Mouse (Mus musculus): ENCODE data around the gene Pgrmc2. TPM values are rescaled to one million over a fixed set of nuclear protein-coding genes. Genes with fewer than 3 reads are reported as not detected.

Pgrmc2 gene
- polyA plus RNA-seq, 1 experiment from 2014 or later, result 17.1 TPM

DNA sequence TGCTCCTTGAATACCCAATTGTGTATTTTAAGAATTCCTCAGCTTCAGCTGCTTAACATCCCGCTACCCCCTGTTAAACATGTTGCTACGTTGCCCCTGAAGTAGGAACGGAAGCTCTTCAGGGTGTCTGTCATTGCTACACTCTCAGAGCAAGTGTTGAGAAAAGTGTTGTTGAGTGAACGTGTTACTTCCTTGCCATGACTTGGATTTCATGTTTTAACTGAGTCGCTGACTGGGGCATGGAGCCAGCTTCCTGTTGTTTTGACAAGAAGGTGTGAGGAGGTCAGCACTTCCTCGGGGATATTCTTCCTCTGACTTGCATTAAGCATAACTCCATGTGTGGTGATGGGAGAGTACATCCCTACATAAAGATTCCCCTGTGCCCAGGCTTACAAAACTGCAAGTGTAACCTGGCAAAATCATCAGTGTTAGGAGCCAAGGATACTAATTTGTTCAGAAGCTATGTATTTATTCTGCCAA is 25.5 kb upstream of the Pgrmc2 start:
- no peak for DNase-seq
- Histone ChIP-seq H3K4me2 (ENCODE audit: low read depth, low read length) (no peak overlapping the region), H3K36me3 (replicated peaks; ENCODE audit: insufficient read depth, low read length) (no peaks in the 10 kb centered on the region), H3K9ac (replicated peaks) (no peak overlapping the region), H3K27me3 (ENCODE audit: insufficient read depth, low read length) (no peaks in the 10 kb centered on the region), H3K4me1 (ENCODE audit: insufficient read depth) (0 out of 2 replicates have a peak, but pooled peaks cover 3% of the 10 kb centered on the region), H3K27ac (ENCODE audit: low read depth) (no peak overlapping the region), H3K4me3 (ENCODE audit: low read depth, low read length) (no peak overlapping the region), H3K9me3 (ENCODE audit: low read length) (no peaks in the 10 kb centered on the region)
- WGBS (ENCODE audit: insufficient replicate concordance), result 39% methylated on average over 6 of the region's 6 CpGs
- no peak for TF ChIP-seq EP300 (IDR thresholded peaks at IDR 0.05; ENCODE audit: low read depth)
- TF ChIP-seq CTCF (IDR thresholded peaks at IDR 0.05; ENCODE audit: low read depth), result no peak
- no peak for ATAC-seq

DNA sequence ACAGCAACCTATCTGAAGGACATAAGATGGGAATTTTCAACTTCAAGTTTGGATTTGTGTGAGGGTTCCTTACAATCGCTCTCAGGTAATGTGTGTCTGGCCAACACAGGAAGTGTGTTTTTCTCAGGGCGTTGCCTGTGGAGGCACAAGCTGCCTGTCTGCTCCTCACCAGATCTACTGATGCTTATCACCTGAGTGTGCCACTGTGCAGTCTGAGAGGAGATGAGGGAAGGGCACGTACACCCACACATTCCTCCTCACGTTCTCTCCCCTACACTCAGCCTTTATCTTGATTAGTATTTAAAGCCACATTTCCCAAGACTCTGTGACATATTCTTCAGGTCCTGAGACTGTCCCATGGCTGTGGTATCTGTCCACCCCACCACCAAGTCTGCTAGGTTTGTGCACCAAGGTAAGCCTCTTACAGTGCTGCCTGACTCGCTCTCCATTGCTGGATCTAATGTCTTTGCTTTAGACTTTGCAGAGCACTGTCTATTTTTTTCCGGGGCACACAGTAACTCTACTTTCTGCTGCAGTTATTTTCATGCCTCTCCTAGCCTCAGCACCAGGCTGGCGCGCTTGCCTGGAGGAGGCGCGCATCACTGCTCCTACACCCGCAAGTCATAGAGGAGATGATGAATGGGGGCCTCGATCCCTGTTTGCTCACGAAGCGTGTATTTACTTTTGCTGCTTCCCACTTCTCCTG is 24.9 kb upstream of the Pgrmc2 start:
- Histone ChIP-seq H3K27me3 (ENCODE audit: insufficient read depth, low read length) (no peaks in the 10 kb centered on the region), H3K27ac (ENCODE audit: low read depth) (no peak overlapping the region), H3K4me1 (ENCODE audit: insufficient read depth) (0 out of 2 replicates have a peak, but pooled peaks cover 3% of the 10 kb centered on the region), H3K4me3 (ENCODE audit: low read depth, low read length) (no peak overlapping the region), H3K9ac (replicated peaks) (no peak overlapping the region), H3K36me3 (replicated peaks; ENCODE audit: insufficient read depth, low read length) (no peaks in the 10 kb centered on the region), H3K9me3 (ENCODE audit: low read length) (no peaks in the 10 kb centered on the region), H3K4me2 (ENCODE audit: low read depth, low read length) (no peak overlapping the region)
- 57% methylated on average over 14 of the region's 14 CpGs for WGBS (ENCODE audit: insufficient replicate concordance)
- DNase-seq, result no peak
- TF ChIP-seq CTCF (IDR thresholded peaks at IDR 0.05; ENCODE audit: low read depth) (no peak), EP300 (IDR thresholded peaks at IDR 0.05; ENCODE audit: low read depth) (no peak)
- peak; percentile 36; the same call in 1 of the 2 replicates for ATAC-seq

- no peak for ATAC-seq
- DNase-seq, result no peak
- no peak overlapping the region for H3K9ac ChIP-seq (replicated peaks)
- no peaks in the 10 kb centered on the region for H3K27me3 ChIP-seq (ENCODE audit: insufficient read depth, low read length)
- H3K36me3 ChIP-seq (replicated peaks; ENCODE audit: insufficient read depth, low read length), result no peaks in the 10 kb centered on the region
- no peak overlapping the region for H3K27ac ChIP-seq (ENCODE audit: low read depth)
- WGBS (ENCODE audit: insufficient replicate concordance), result 80% methylated on average over 9 of the region's 9 CpGs
- H3K4me2 ChIP-seq (ENCODE audit: low read depth, low read length), result no peak overlapping the region
- no peaks in the 10 kb centered on the region; the same call in 1 of the 2 replicates for H3K4me1 ChIP-seq (ENCODE audit: insufficient read depth)
- TF ChIP-seq CTCF (IDR thresholded peaks at IDR 0.05; ENCODE audit: low read depth) (no peak), EP300 (IDR thresholded peaks at IDR 0.05; ENCODE audit: low read depth) (no peak)
- H3K9me3 ChIP-seq (ENCODE audit: low read length), result no peaks in the 10 kb centered on the region
- H3K4me3 ChIP-seq (ENCODE audit: low read depth, low read length), result no peak overlapping the region
Measured at GRCm38 (mm10) chr3:41101905-41102304, 19.1 kb upstream of the Pgrmc2 start.

- WGBS (ENCODE audit: insufficient replicate concordance), result 45% methylated on average over 2 of the region's 2 CpGs
- no peak overlapping the region for H3K27ac ChIP-seq (ENCODE audit: low read depth)
- no peaks in the 10 kb centered on the region for H3K9me3 ChIP-seq (ENCODE audit: low read length)
- DNase-seq (no peak), ATAC-seq (no peak)
- H3K36me3 ChIP-seq (replicated peaks; ENCODE audit: insufficient read depth, low read length), result no peaks in the 10 kb centered on the region
- no peaks in the 10 kb centered on the region for H3K27me3 ChIP-seq (ENCODE audit: insufficient read depth, low read length)
- H3K4me1 ChIP-seq (ENCODE audit: insufficient read depth), result no peaks in the 10 kb centered on the region; the same call in 1 of the 2 replicates
- no peak overlapping the region for H3K4me3 ChIP-seq (ENCODE audit: low read depth, low read length)
- TF ChIP-seq CTCF (IDR thresholded peaks at IDR 0.05; ENCODE audit: low read depth) (no peak), EP300 (IDR thresholded peaks at IDR 0.05; ENCODE audit: low read depth) (peak; percentile 19; the same call in 1 of the 2 replicates)
- H3K9ac ChIP-seq (replicated peaks), result no peak overlapping the region
- H3K4me2 ChIP-seq (ENCODE audit: low read depth, low read length), result no peak overlapping the region
Measured at GRCm38 (mm10) chr3:41100157-41100556, 17.3 kb upstream of the Pgrmc2 start.

DNA sequence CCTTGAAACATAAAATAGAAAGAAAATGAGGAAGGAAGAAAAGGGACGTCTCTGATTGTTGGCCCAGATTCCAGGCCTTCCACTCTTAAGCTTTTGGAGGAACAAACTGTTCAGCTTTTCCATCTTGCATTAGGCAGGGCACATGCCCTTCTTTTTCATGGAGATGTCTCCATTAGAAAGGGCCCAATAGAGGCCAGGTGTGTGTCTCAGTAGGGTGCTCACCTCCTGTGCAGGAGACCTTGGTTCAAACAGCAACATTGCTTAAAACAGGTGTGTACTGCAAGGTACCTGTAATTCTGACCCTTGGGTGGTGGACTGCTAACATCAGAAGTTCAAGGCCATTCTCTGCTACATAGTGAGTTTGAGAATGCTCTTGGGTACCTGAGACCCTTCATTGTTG is 16.8 kb upstream of the Pgrmc2 start:
- H3K9ac ChIP-seq (replicated peaks), result no peak overlapping the region
- no peak overlapping the region for H3K27ac ChIP-seq (ENCODE audit: low read depth)
- DNase-seq (no peak), ATAC-seq (no peak)
- H3K4me2 ChIP-seq (ENCODE audit: low read depth, low read length), result no peak overlapping the region
- TF ChIP-seq CTCF (IDR thresholded peaks at IDR 0.05; ENCODE audit: low read depth) (no peak), EP300 (IDR thresholded peaks at IDR 0.05; ENCODE audit: low read depth) (no peak)
- 32% methylated on average over 1 of the region's 1 CpGs for WGBS (ENCODE audit: insufficient replicate concordance)
- H3K9me3 ChIP-seq (ENCODE audit: low read length), result no peaks in the 10 kb centered on the region
- no peaks in the 10 kb centered on the region for H3K27me3 ChIP-seq (ENCODE audit: insufficient read depth, low read length)
- no peaks in the 10 kb centered on the region for H3K36me3 ChIP-seq (replicated peaks; ENCODE audit: insufficient read depth, low read length)
- H3K4me3 ChIP-seq (ENCODE audit: low read depth, low read length), result no peak overlapping the region
- H3K4me1 ChIP-seq (ENCODE audit: insufficient read depth), result no peaks in the 10 kb centered on the region; the same call in 1 of the 2 replicates

GRCm38 (mm10) chr3:41093210-41093609 is 10.4 kb upstream of the Pgrmc2 start:
- H3K4me3 ChIP-seq (ENCODE audit: low read depth, low read length), result no peak overlapping the region
- no peak overlapping the region for H3K4me2 ChIP-seq (ENCODE audit: low read depth, low read length)
- no peak for ATAC-seq
- H3K36me3 ChIP-seq (replicated peaks; ENCODE audit: insufficient read depth, low read length), result no peaks in the 10 kb centered on the region
- DNase-seq, result no peak
- WGBS (ENCODE audit: insufficient replicate concordance), result 72% methylated on average over 2 of the region's 2 CpGs
- no peak for TF ChIP-seq CTCF (IDR thresholded peaks at IDR 0.05; ENCODE audit: low read depth)
- TF ChIP-seq EP300 (IDR thresholded peaks at IDR 0.05; ENCODE audit: low read depth), result no peak
- H3K27ac ChIP-seq (ENCODE audit: low read depth), result no peak overlapping the region
- H3K4me1 ChIP-seq (ENCODE audit: insufficient read depth), result no peaks in the 10 kb centered on the region
- H3K9ac ChIP-seq (replicated peaks), result no peak overlapping the region
- no peaks in the 10 kb centered on the region for H3K9me3 ChIP-seq (ENCODE audit: low read length)
- no peaks in the 10 kb centered on the region for H3K27me3 ChIP-seq (ENCODE audit: insufficient read depth, low read length)

Data from liver, postnatal 0 days (tissue).